Mouse (Mus musculus) frontal cortex, postnatal 36 days (tissue): ENCODE measurements around the gene Sugct.
"Not testable (repeated sequence)": the region's sequence is repeated elsewhere in the genome, so short reads cannot be mapped to it uniquely, and the experiment has no call there.

Experiments
- DNase-seq, 2 experiments: peaks; one replicate each; pipeline ENCODE4 v3.0.0; 2022; ENCODE audit warnings: low spot score in 2 of 2

Sugct gene

DNA sequence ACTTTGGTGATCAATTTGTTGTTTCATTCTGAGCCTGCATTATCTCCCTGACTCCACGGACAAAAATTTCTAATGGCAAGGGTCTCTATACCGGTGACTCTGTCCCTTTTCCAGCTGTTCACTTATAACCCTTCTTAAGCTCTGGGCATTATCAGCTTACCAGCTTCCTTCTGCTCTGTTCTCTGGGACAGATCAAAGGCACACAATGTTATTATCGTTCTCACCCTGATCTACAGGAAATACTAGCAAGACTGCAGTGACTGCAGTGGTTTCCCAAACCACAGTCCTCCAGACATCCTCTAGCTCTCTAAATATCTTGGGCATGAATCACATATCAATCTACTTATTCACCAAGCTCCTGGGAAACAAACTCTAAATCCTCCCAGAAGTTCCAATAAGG, 90.7 kb downstream of the Sugct start:
- DNase-seq = no peak

DNA sequence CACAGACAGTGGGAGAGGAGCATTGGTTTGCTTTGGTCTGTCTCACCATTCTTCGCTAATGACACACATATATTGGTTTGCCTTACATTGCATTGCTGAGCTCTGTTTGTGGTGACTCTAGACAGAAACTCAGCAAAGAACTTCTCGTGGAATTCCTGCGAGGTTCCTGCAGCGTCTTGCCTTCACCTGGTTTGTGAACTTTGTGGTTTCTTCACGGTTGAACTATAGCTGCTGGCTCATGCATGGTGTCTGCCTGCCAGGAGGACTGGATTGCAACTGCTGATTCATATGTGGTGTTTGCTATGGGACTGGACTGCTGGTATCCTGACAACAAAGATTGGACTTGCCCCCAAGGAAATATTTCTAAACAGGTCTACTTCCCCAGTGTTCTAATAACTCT, 91.6 kb downstream of the Sugct start:
- no peak for DNase-seq

DNA sequence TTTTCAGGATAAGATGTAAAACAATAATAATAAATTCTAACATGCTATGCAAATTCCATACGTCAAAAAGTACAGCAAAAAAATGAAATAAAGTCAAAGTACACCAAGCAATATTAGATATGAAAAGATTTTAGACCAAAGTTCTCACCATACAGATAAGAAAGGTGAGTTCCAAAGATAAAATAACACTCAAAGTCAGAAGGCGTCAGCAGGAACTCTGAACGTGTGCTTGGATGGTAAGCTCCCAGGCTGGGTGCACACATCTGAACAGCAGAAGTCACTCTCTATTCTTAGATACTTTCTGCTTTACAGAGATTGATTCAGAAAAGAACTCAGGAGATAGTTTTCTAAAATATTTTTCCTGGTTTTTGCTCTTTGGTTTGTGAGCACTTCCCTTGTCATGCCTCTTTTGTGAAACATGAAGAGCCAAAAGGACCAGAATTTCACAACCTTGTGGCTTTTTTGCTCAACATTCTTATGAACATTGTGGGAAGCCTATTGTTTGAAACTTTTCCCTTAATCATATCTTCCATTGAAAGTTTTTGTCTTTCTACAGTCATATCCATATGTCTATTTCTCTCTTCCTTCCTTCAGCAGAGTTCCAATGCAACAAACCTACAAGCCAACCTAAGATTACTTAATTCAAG, 110.0 kb downstream of the Sugct start:
- no peak for DNase-seq

DNA sequence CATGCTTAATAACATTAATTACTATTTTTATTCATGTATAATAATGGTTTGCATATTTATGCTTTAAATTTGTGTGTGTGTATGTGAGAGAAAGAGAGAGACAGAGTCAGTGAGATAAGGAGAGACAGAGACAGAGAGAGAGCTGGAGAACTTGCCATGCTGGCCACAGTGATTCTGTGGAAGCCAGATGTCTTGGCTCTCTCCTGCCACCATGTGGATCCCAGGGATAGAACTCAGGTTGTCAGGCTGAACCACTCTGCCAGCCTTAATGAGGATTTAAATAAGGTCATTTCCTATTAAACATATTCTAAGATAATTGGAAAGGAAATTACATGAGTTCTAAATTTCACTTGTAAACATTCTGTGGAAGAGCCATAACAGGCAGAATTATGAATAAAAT, 110.5 kb downstream of the Sugct start:
- peak in 1 of 2 experiments; percentile 40 for DNase-seq

DNA sequence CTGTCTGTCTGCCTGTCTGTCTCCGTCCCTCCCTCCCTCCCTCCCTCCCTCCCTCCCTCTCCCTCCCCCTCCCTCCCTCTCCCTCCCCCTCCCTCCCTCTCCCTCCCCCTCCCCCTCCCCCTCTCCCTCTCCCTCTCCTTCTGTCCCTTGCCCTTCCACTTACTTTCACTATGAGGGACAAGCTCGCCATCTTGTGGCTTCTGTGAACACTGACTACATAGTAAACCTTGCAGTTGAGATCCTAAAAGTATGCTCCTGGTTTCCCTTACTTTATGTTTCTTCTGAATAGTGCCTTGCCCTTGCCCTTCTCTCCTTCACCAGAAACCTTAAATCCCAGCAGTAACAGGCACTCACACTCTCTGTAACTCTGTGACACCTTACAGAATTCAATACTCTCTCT, 113.7 kb downstream of the Sugct start:
- peak; percentile 6 to 35 for DNase-seq

DNA sequence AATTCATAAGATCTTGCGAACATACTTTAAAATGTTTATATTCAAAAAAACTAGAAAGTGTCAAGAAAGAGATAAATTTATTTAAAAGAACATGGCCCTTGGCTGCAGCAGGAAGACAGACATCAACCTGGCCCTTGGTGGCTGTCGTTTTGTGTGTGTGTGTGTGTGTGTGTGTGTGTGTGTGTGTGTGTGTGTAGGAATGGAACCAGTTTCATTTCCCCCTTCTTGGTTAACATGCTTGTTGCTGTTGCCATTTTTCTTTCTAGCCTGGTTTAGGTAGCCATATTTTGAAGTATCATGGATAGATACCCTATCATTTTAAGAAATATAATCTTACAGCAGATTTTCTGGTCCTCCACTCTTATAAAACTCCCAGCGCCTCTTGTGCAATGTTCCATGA, 136.0 kb downstream of the Sugct start:
- no peak for DNase-seq

DNA sequence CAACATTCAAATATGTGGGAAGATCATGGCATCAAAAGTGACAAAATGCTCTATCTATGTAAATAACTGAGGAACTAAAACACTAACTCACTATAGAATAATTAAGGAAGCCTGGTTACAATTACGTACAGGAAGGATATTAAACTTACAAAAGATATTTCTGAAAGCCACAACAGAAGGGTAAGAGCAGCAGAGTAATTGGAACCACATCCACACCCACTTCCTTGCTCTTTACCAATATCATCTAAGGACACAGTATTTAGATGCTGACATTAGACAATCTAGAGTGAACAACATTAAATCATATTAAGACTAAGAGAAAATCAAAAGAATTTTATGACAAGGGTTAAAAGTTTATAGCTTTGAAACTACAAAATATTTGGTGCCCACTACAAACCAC, 159.0 kb downstream of the Sugct start:
- no peak for DNase-seq

DNA sequence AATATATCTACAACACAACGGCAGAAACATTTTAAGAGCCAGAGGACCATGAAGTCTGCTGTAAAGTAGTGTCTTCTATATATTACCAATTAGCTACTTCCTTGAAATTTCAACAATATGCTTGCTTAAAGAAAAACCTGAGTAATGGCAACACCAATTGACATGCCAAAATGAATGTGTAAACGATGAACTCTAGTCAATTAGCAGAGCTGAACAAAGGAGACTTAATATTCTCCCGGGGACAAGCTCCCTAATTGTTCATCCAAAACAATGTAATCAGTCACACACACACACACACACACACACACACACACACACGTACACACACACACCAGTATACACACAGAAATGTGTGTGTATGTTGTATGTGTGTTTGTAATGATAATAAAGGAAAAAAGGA, 160.5 kb downstream of the Sugct start:
- DNase-seq = no peak

DNA sequence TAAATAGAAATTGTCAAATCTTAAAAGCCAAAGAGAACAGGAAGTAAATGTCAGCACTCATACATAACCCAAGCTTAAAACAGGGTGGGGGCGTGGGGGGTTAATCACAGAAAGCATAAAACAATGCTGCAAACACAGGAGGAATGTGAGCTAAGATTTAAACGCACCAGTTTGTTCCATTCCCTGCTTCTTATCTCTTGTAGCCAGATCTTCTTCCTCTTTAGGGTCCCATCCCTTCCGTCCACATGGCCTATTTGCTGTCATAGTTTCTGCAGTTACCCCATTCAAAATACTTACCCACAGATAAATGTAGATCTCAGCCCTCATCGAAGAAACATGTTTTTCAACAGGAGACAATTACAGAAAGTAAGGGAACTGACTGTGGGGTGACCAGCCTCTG, 160.9 kb downstream of the Sugct start:
- no peak for DNase-seq

DNA sequence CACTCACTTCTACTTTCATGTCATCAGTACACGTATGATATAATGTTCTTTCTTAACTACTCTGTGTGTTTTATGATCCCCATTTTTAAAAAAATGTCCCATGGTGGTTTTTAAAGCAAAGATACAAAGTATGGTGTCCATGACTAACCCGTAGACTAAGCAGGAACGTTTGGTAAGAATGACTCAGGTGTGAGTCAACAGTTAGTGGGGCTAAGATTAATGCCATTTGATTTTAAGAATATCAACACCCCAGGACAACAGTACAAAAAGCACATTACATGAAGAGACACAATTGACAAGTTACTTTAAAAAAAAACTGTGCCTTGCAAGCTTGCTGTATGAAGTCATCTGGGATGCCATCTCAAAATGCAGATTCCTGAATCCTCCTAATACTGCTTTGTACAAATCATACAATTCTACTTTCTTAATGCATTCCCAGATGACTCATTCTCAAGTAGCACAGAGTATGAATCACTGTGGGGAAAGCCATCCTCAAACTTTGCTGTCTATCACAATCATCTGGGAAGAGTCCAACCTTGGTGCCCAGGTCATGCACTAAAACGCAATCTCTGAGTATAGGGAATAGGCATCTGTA, 184.1 kb downstream of the Sugct start:
- no peak for DNase-seq

DNA sequence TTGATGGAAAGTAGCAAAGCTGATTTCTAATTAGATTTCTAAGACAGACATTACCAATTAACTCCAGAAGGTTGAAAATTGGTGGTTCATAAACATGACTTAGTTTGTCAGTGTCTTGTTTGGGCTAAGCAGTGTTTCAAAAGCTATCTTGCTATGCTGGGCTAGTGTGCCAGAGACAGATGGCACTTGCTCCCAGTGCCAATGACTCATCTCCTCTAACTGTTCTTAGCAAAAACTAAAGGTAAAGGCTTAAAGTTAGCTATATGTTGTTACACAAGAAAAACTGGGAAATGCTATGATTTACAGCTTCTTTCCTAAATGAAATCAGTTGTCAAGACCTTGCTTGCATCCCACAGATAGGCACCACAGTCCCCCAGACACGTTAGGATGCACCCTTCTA, 200.4 kb downstream of the Sugct start:
- peak; percentile 6 to 13 for DNase-seq

DNA sequence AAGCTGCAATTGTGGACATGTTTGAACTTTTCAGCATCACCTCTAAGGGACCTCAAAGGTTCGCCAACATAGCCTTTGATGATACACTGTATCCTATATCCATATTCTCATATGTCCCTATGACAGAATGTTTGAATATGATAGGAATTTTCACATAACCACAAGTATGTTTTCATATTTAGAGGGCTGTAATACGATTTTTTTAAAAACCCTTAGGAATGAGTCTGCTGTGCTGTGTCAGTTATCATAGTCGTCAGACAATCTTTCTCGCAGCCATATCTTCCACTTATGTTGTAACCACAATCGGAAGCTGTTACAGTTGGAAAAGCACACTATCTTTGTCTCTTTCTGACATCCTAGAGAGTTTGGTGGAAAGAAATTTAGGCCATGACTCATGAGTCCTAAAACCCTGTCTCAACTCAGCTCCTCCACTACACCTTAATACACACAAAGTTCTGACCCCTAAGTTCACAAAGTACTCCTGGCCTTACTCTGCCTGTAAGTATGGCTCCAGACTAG, 201.2 kb downstream of the Sugct start:
- DNase-seq = no peak

DNA sequence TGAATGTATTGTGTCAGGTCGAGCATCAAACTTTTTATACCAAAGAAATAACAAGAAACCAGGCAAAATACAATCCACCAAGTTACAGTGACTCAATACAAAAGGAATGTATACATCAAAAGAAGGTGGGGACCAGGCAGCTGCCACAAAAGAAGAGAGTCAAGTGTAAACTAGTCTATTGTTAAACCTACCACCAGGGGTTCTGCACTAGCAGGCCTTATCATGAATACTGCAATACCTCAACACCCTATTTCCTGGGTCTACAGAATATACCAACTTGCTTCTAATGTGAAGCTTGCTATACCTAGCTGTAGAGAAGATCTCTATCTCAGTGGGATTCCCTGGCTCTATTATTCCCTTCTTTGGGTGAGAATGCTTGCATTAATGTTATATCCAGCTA, 237.4 kb downstream of the Sugct start:
- not testable (repeated sequence) for DNase-seq

DNA sequence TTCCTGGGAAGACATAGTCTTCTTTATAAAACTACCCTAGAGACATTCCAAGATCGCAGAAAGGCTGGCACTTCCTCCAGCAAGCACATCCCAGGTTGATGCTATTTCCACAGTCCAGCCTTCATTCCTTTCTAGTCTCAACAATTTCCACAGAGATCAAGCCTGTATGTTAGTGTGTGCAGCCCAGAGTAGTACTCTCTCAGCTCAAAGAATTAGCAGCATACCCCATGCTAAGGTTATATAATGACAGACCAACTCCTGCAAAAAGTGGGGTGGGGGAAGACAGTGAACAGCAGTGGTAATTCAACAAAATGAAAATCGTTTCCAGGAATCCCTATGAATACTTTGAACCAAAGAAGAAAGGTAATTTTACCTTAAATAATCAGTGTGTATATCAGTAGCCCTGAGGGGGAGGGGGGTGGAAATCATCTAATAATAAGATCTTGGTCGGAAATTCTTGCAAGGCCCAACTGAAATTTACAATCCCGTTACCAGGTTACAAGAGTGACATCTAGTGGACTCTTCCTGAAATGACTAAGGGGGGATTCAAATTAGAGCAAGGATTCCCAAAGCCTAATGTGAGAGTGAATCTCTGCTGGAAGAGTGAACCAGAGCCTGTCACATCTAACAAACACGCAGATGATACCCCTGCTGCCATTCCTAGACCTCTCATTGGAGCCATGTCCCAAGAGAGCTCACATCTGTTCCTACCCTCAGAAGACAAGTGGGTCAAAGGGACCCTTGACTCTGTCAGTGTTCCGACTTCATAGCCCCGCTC, 263.0 kb downstream of the Sugct start:
- DNase-seq = peak; percentile 6 to 45

DNA sequence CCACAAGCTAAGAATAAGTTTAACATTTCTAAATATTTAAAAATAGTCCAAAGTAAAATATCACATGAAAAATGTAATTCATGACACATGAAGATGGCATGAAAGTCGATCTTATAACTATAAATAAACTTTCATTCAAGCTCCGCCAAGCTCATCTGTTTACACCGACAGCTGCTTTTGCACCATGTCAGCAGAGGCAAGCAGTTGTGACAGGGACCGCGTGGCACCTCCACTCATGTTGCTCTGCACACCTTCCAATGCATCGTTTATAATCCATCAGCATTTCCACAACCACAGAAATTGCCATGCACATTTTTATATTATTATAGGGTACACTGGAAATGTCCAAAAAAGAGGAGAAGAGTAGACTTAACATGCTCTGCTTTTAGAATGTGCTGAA, 273.5 kb downstream of the Sugct start:
- no peak for DNase-seq

DNA sequence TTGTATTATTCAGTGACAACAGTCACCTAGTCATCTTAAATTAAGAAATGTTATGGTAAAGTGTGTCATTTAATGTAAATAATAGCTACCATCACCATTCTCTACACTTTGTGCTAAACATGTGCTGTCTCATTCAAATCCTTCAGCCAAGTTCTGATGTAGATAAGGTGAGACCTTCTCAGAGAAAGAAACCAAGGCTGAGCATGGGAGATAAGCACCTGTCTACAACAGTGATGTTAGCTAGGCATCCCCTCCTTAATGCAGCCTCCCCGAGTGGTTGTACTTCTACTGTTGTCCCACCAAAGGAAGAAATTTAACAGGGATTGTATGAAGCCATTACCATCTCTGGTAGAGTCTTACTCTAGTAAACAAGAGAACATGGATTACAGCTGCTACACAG, 274.8 kb downstream of the Sugct start:
- DNase-seq = no peak

DNA sequence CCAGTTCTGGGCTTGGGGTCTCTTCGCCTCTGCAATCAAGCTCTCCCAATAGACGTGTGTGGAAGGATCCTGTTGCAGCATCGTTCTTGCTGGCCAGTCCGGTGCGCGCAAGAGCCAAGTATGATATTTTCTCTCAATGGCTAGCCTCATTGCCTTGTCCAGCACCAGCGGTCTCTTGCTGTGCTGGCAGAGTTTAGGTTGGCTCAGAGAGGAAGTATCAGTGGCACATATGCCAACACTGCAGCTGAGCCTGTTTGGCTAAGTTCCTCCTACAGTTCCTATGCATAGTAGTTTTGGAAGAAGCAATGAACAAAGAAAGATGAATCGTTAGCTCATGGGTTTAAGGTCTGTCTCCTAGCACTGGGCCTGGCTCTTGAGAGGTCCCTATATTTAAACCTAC, 352.5 kb downstream of the Sugct start:
- no peak for DNase-seq

DNA sequence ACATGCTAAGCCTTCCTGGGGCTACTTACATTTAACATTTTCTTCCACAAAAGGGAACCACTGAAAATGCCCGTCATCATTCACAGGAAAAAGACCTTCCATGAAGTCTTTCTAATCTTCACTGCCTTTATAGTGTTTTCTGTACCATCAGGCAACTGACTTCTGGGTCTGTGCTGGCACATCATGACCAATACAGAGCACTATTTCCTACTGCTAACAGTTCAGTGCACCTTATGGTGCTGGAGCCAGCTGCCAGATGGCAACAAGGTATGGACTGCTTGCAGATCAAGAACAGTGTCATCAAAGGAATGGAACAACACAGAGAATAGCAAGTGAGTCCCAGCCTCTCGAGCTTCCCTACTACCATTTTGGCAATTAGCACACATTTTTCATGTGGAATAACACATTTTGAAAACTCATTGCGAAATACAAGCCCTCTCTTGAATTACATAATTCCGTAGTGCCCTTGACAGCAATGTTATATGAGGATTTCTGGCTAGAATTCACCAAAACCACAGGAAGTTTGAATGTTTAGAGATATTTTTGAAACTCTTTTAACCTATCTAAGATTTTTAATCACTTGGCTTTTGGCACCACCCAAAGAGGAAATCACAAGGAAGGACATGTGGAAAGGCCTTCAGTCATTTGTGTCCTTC, 359.3 kb downstream of the Sugct start:
- no peak for DNase-seq

DNA sequence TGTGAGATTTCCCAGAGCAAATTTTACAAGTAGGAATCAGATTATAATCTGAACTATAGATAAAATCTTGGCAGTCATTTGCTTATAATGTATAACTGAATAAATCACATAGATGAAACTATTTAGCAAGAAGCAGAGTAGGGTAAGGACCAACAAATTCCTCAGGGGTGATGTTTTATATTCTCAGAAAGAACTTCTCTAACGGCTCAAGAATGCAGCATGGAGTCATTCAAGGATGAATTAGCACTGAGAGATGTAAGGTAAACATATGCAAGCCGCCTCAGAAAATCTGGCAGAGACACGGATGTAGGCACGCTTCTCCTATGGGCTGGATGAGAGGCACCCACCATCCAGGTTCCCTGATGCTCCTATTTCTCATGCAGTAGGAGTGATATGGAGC, 368.5 kb downstream of the Sugct start:
- no peak for DNase-seq

DNA sequence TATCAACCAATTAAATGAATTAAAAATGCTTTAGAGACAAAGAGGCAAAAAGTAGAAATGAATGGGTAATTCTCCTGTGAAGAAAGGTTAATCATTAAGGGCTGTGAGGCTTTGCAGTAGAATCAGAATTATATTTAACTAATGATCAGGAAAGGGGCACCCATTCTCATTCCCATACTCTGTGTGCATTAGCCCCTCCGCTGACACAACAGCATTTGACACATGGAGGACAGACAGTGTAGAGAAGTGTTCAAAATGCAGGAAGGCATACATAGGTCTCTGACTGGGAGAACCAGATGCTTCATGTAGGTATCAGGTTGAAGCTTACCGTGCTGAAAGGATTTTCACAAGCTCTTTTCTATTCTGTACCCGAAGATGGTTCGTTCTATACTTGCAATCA, 393.8 kb downstream of the Sugct start:
- DNase-seq = no peak

DNA sequence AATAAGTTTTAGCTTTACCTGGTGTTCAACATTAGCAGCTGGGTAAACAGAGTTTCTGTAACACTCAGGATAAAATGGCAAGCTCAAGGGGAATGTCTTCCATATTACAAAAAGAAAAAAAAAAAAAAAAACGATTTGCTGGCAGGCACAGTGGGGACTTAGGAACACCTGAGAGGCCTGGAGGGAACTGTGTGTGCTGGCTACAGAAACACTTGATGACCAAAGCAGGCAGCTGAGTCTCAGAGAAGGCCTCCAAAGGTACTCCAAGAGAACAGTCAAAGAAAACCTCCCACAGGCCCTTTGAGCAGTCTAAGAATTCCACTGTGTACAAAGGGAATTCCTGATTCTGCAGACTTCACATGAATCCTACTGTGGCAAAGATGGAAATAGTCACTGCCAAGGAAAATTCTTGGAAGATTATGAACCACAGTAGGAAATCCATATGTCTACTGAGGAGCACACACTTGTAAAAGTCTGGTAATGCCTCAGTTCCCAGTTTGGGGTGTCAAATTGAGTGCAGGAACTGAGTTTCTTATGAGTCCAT, 397.8 kb downstream of the Sugct start:
- DNase-seq = peak in 1 of 2 experiments; percentile 1

DNA sequence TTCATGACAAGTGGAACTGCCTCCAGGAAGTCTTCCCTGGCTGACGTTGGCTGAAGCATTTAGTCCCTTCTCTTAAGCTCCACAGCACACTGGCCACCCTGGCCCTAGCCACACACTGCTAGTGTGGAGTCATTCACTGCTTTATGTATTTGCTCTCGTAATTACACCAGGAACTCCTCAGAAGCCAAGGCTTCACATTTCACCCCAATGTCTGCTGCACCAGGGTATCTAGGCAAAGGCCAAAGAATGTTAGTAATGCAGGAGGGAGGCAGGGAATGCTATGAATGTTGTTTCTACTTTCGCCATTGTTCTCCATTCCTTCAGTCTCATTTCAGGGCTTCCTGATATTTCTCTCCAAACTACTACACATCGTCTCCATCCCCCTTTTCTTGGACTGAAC, 398.4 kb downstream of the Sugct start:
- DNase-seq = no peak
